Mouse (Mus musculus): ENCODE results near the gene Vmn1r201.

Gene Vmn1r201

DNA sequence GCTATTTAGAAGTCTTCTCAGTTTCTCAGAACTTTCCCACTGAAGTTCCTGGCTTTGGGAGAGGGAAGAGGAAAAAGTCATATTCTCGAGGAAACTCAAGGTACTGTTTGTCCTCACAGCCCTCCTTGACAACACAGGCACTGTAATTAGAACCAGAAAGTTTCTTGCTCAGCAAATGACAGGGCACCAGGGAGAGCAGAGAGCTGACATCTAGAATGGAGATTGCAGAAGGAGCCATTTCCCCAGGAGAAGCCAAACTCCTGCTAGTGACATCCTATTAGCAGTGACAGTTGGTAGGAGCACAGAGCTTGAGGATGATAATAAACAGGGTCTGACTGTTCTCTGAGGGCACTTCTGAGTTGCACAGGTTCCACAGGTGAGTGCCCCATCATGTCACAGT is at the start of gene Vmn1r201:
Gene Vmn1r201 (plus strand): TSS at position 301 of the 400 bp plus-strand sequence.
- no peak for ATAC-seq (ENCODE audit: low TSS enrichment)

GRCm38 (mm10) chr13:22455145-22455544 is 16.6 kb upstream of the Vmn1r201 start:
- no peak for ATAC-seq (ENCODE audit: low TSS enrichment)

DNA sequence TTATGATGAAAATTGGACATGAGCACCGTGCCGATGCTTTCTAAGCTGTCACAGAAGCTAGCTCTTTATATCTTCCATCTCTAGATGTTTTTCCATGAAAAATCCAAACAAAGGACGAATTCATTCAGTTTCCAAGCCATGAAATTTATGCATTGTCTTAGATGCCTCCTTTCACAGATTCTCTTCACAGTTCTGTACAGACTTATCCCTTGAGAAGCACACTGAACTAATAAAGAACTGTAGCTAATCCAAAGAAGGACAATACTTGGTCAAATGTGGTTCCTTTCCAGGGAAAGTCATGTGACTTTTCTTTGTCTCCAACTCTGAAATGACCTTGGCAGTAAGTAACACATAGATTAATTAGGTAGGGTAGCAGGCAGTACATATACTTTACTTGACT is 30.7 kb downstream of the Vmn1r201 start:
- ATAC-seq (ENCODE audit: low TSS enrichment): no peak

DNA sequence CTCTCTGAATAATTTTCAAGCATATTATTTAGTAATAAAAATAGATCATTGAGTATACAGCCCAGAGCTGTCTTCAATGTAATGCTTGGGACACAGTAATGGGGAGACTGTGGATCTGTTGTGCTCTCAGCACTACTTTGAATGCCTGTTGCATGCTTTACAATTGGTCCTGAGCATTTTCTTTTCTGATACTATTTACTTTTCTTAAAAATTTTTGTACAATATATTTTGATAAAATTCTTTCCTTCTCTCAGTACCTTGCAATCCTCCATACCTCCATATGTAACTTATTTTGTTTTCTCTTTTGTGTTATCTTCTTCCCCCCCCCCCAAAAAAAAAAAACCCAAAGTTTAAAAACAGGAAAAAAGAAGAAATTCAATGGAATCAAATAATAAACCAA is 33.6 kb downstream of the Vmn1r201 start, which contains the start of gene Vmn1r202:
Gene Vmn1r202 (minus strand): TSS at position 101 of the 400 bp plus-strand sequence.
- ATAC-seq (ENCODE audit: low TSS enrichment): no peak

DNA sequence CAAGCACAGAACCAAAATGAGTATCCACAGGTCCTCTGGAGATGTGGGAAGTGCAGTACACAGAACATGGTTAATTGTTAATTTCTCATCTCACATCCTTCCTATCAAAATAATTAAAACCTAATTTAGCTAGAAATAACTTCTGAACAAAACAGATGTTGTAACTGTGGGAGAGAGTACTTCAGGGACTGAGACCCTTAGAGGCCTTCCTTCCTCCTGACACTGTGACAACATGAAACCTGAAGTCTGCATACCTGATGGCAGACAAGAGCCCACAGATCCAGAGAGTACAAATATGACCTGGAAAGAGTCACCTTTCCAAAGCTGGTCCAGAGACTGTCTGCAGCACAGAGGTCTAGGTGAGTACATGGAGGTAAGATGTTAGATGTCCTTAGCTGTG is 46.1 kb downstream of the Vmn1r201 start, which contains the start of gene Vmn1r203:
Gene Vmn1r203 (plus strand): TSS at position 301 of the 400 bp plus-strand sequence.
- no peak for ATAC-seq (ENCODE audit: low TSS enrichment)
